Comparison of ENCODE assay signal across 27 mouse cellular contexts in the genomic region with DNA sequence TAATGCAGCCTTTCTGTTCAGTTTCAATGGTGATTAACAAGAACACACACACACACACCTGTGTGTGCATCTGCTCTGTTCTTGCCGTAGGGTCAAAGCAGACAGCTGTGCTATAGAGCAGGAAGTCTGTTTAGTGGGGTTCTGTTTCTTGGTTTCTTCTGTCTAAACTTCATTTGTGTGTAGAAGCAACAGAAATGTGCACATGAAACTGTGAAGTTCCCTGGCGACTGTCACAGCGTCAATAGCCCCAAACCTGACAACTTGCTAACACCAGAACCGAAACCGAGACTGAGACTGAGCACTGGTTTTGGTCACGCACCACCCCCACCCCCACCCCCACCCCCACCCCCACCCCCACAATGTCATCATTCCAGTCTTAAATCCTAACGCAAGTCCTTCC.
A peak's percentile ranks its signal among the peaks of the same experiment; 100 is the strongest.
DNase-seq lines count a peak whose midpoint lies in the region; ATAC-seq and TF ChIP-seq lines count a peak whose summit lies in the region.
"Had no signal": no experiment of that assay in that cellular context is flagged by ENCODE, and none has a peak within 500 bp of the region (broad histone marks: within the 10 kb centered on the region; RNA-seq: fewer than 3 reads in every experiment).

No protein-coding gene starts in this region.

- H3K4me1 ChIP-seq in liver, postnatal 0 days (ENCODE audit: insufficient read depth), result no peaks in the 10 kb centered on the region
- H3K4me1 ChIP-seq in liver, embryonic 11.5 days (replicated peaks; ENCODE audit: control insufficient read depth, insufficient read depth, low read length), result no peaks in the 10 kb centered on the region; the same call in 1 of the 2 replicates
- no peaks in the 10 kb centered on the region for H3K4me1 ChIP-seq in midbrain, embryonic 13.5 days (replicated peaks)
- H3K4me1 ChIP-seq: forebrain, embryonic 15.5 days; hindbrain, embryonic 15.5 days; liver, embryonic 15.5 days; lung, embryonic 15.5 days had no signal

- no peaks in the 10 kb centered on the region for H3K79me2 ChIP-seq in macrophage (ENCODE audit: inconsistent target)

- no peak for DNase-seq in liver, postnatal 0 days
- no peak for DNase-seq in liver, embryonic 11.5 days (ENCODE audit: low spot score)
- peak; percentile 13 for DNase-seq in thymus, postnatal 25 days
- no peak for DNase-seq in thymus, postnatal 10 days (ENCODE audit: low spot score in 2 of 2)
- peak; percentile 78 for DNase-seq in splenic B cell, adult 2 months (ENCODE audit: low read depth, low spot score)
- no peak for DNase-seq in cerebellum, postnatal 36 days
- DNase-seq: adrenal gland, postnatal 25 days; cerebellum, adult 18-20 months; cerebellum, postnatal 14 days; embryo, embryonic 11 days; heart, postnatal 14 days; kidney, adult 11 months; kidney, postnatal 14 days; layer of hippocampus, adult 9-11 months; liver; right cerebral cortex, adult 18-20 months had no signal

- H3K4me2 ChIP-seq in liver, postnatal 0 days (ENCODE audit: low read depth, low read length), result no peak overlapping the region
- H3K4me2 ChIP-seq in liver, embryonic 11.5 days, result no peak overlapping the region
- H3K4me2 ChIP-seq in midbrain, embryonic 13.5 days (replicated peaks), result no peak overlapping the region
- H3K4me2 ChIP-seq: embryonic facial prominence, embryonic 12.5 days; forebrain, embryonic 15.5 days; hindbrain, embryonic 15.5 days; liver, embryonic 15.5 days; lung, embryonic 15.5 days had no signal

- H3K36me3 ChIP-seq in liver, postnatal 0 days (replicated peaks; ENCODE audit: insufficient read depth, low read length), result no peaks in the 10 kb centered on the region
- no peaks in the 10 kb centered on the region for H3K36me3 ChIP-seq in liver, embryonic 11.5 days (ENCODE audit: control insufficient read depth, insufficient read depth, low read length)
- no peaks in the 10 kb centered on the region for H3K36me3 ChIP-seq in macrophage (ENCODE audit: inconsistent target)
- no peaks in the 10 kb centered on the region for H3K36me3 ChIP-seq in splenic B cell, adult 2 months (ENCODE audit: control insufficient read depth, insufficient read depth, low read length, poor library complexity, severe bottlenecking)
- H3K36me3 ChIP-seq in midbrain, embryonic 13.5 days, result no peaks in the 10 kb centered on the region
- H3K36me3 ChIP-seq: embryonic facial prominence, embryonic 12.5 days; forebrain, embryonic 15.5 days; hindbrain, embryonic 10.5 days; hindbrain, embryonic 15.5 days; liver, embryonic 15.5 days; lung, embryonic 15.5 days had no signal

- H3K27me3 ChIP-seq in liver, postnatal 0 days (ENCODE audit: insufficient read depth, low read length), result no peaks in the 10 kb centered on the region
- no peaks in the 10 kb centered on the region for H3K27me3 ChIP-seq in liver, embryonic 11.5 days (replicated peaks; ENCODE audit: control insufficient read depth, insufficient read depth, low read length)
- H3K27me3 ChIP-seq in splenic B cell, adult 2 months (ENCODE audit: control insufficient read depth, insufficient read depth, low read length, poor library complexity, severe bottlenecking), result no peaks in the 10 kb centered on the region
- no peaks in the 10 kb centered on the region for H3K27me3 ChIP-seq in midbrain, embryonic 13.5 days
- H3K27me3 ChIP-seq: embryonic facial prominence, embryonic 12.5 days; forebrain, embryonic 15.5 days had no signal

- H3K9me3 ChIP-seq in liver, postnatal 0 days (ENCODE audit: low read length), result no peaks in the 10 kb centered on the region
- H3K9me3 ChIP-seq in liver, embryonic 11.5 days (ENCODE audit: control insufficient read depth, low read length), result no peaks in the 10 kb centered on the region
- H3K9me3 ChIP-seq in midbrain, embryonic 13.5 days, result no peaks in the 10 kb centered on the region
- H3K9me3 ChIP-seq: embryonic facial prominence, embryonic 12.5 days; forebrain, embryonic 15.5 days; hindbrain, embryonic 10.5 days; hindbrain, embryonic 15.5 days; liver, embryonic 15.5 days; lung, embryonic 15.5 days had no signal

- no peak for TF ChIP-seq EP300 in liver, postnatal 0 days (IDR thresholded peaks at IDR 0.05; ENCODE audit: low read depth)

- no peak overlapping the region for H3K9ac ChIP-seq in liver, postnatal 0 days (replicated peaks)
- H3K9ac ChIP-seq in liver, embryonic 11.5 days (ENCODE audit: low read depth, low read length), result no peak overlapping the region
- H3K9ac ChIP-seq in midbrain, embryonic 13.5 days (replicated peaks), result no peak overlapping the region
- H3K9ac ChIP-seq: embryonic facial prominence, embryonic 12.5 days; forebrain, embryonic 15.5 days; hindbrain, embryonic 15.5 days; liver, embryonic 15.5 days; lung, embryonic 15.5 days had no signal

- 57% methylated on average over 7 of the region's 7 CpGs for WGBS in liver, postnatal 0 days (ENCODE audit: insufficient replicate concordance)
- 75% methylated on average over 7 of the region's 7 CpGs for WGBS in liver, embryonic 11.5 days
- 52% methylated on average over 6 of the region's 7 CpGs for WGBS in macrophage (ENCODE audit: missing documents)
- 88% methylated on average over 7 of the region's 7 CpGs for WGBS in midbrain, embryonic 13.5 days

- H3K27ac ChIP-seq in liver, postnatal 0 days (ENCODE audit: low read depth), result peak overlapping the region; percentile 66
- no peak overlapping the region for H3K27ac ChIP-seq in liver, embryonic 11.5 days (ENCODE audit: low read depth, low read length)
- H3K27ac ChIP-seq in macrophage, result peak overlapping the region; percentile 14; the same call in 1 of the 2 replicates
- H3K27ac ChIP-seq in midbrain, embryonic 13.5 days, result no peak overlapping the region
- H3K27ac ChIP-seq: embryonic facial prominence, embryonic 12.5 days; forebrain, embryonic 15.5 days; hindbrain, embryonic 10.5 days; hindbrain, embryonic 15.5 days; liver, embryonic 15.5 days; lung, embryonic 15.5 days; stomach, postnatal 0 days had no signal

- 0 out of 2 replicates have a peak, but pooled peaks have one; percentile 25 for ATAC-seq in liver, postnatal 0 days
- ATAC-seq in liver, embryonic 11.5 days (replicated peaks; ENCODE audit: low FRiP score), result no peak
- no peak for ATAC-seq in midbrain, embryonic 13.5 days
- ATAC-seq: forebrain, embryonic 15.5 days; inflammation-experienced regulatory T-cells, adult 6 months; midbrain, embryonic 16.5 days had no signal

- H3K4me3 ChIP-seq in liver, postnatal 0 days (ENCODE audit: low read depth, low read length), result no peak overlapping the region
- H3K4me3 ChIP-seq in liver, embryonic 11.5 days (ENCODE audit: low read depth, low read length), result no peak overlapping the region
- H3K4me3 ChIP-seq in macrophage (ENCODE audit: inconsistent target), result no peak overlapping the region
- no peak overlapping the region for H3K4me3 ChIP-seq in midbrain, embryonic 13.5 days (replicated peaks)
- H3K4me3 ChIP-seq: embryonic facial prominence, embryonic 12.5 days; forebrain, embryonic 15.5 days; hindbrain, embryonic 10.5 days; hindbrain, embryonic 15.5 days; liver, embryonic 15.5 days; lung, embryonic 15.5 days had no signal

- no peak for TF ChIP-seq CTCF in liver, postnatal 0 days (IDR thresholded peaks at IDR 0.05; ENCODE audit: low read depth)

Comparison
In these comparisons a context has a peak if more than half of its experiments do, and no peak if none do; other contexts are left out.
1. DNase-seq: peak in thymus, postnatal 25 days (single experiment) and splenic B cell, adult 2 months (single experiment); none in liver, postnatal 0 days (single experiment), liver, embryonic 11.5 days (single experiment), thymus, postnatal 10 days (0 of 2) and cerebellum, postnatal 36 days (0 of 2).
2. H3K27ac ChIP-seq: peak in liver, postnatal 0 days (single experiment) and macrophage (single experiment); none in liver, embryonic 11.5 days (single experiment) and midbrain, embryonic 13.5 days (single experiment).